Mouse (Mus musculus): ENCODE measurements around the gene Olfr749. TPM values are rescaled to one million over a fixed set of nuclear protein-coding genes. Genes with fewer than 3 reads are reported as not detected.
"Not testable (repeated sequence)": the region's sequence is repeated elsewhere in the genome, so short reads cannot be mapped to it uniquely, and the experiment has no call there.

Gene Olfr749
- polyA plus RNA-seq, 1 experiment, result 0.03 TPM

GRCm38 (mm10) chr14:50740334-50740733 is 4.6 kb downstream of the Olfr749 start:
- TF ChIP-seq GATA1 (IDR thresholded peaks at IDR 0.05; ENCODE audit: low read length), result no peak
- no peak for TF ChIP-seq TAL1 (IDR thresholded peaks at IDR 0.05; ENCODE audit: low read length)
- Histone ChIP-seq H3K27me3 (ENCODE audit: control insufficient read depth) (no peaks in the 10 kb centered on the region), H3K4me1 (ENCODE audit: control insufficient read depth) (no peaks in the 10 kb centered on the region), H3K4me3 (replicated peaks) (no peak overlapping the region), H3K9me3 (ENCODE audit: control insufficient read depth, low read length) (no peaks in the 10 kb centered on the region), H3K36me3 (ENCODE audit: control insufficient read depth) (no peaks in the 10 kb centered on the region)

GRCm38 (mm10) chr14:50722371-50722770 is 22.5 kb downstream of the Olfr749 start:
- H3K4me3 ChIP-seq (replicated peaks); H3K9me3 ChIP-seq (ENCODE audit: control insufficient read depth, low read length); H3K36me3 ChIP-seq (ENCODE audit: control insufficient read depth); H3K27me3 ChIP-seq (ENCODE audit: control insufficient read depth); H3K4me1 ChIP-seq (ENCODE audit: control insufficient read depth): not testable (repeated sequence)

DNA sequence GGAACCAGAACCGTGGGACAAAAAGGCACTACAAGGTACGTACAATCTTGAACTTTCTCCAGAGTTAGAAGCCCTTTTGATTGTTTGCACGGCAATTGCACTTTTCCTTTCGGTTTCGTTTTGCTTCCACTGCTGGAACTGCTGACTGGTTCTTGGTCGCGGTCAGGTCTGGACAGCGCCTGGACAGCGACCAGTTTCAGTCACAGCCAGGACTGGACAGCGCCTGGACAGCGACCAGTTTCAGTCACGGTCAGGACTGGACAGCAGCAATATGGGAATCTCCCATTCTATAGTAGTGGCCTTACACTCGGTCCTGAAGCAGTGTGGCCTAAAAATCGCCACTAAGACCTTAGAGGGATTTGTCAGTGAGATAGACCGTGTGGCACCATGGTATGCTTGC is 25.0 kb downstream of the Olfr749 start:
- not testable (repeated sequence) for H3K36me3 ChIP-seq (ENCODE audit: control insufficient read depth); H3K9me3 ChIP-seq (ENCODE audit: control insufficient read depth, low read length); H3K4me3 ChIP-seq (replicated peaks); H3K27me3 ChIP-seq (ENCODE audit: control insufficient read depth); H3K4me1 ChIP-seq (ENCODE audit: control insufficient read depth)

DNA sequence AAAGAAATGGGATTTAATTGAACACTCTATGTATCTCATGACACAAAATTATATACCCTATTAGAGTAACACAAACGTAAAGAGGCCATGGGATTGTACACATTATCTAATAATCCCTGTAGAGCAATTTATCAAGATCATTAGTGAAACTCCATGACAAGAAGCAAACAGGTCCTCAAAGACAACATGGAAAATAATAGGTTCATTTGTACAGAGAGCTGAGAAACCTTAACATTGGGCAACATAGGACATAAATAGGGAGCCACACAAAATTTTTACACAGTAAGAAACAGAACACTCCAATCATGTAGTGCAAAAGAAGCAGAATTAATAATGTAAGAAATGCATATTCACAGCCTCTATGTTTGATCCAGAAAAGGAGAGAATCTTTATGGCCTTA is 37.8 kb downstream of the Olfr749 start, which contains the start of gene Olfr748:
Gene Olfr748 (plus strand): TSS at position 301 of the 400 bp plus-strand sequence.
- H3K9me3 ChIP-seq (ENCODE audit: control insufficient read depth, low read length), result peaks cover 1% of the 10 kb centered on the region; the same call in 1 of the 2 replicates
- H3K4me1 ChIP-seq (ENCODE audit: control insufficient read depth), result no peaks in the 10 kb centered on the region
- TF ChIP-seq GATA1 (IDR thresholded peaks at IDR 0.05; ENCODE audit: low read length), result no peak
- no peak for TF ChIP-seq TAL1 (IDR thresholded peaks at IDR 0.05; ENCODE audit: low read length)
- H3K36me3 ChIP-seq (ENCODE audit: control insufficient read depth), result no peaks in the 10 kb centered on the region
- H3K4me3 ChIP-seq (replicated peaks), result no peak within 1 kb of the TSS
- no peaks in the 10 kb centered on the region for H3K27me3 ChIP-seq (ENCODE audit: control insufficient read depth)

- Histone ChIP-seq H3K4me3 (replicated peaks) (no peak within 1 kb of the TSS), H3K4me1 (ENCODE audit: control insufficient read depth) (no peaks in the 10 kb centered on the region), H3K36me3 (ENCODE audit: control insufficient read depth) (no peaks in the 10 kb centered on the region), H3K9me3 (ENCODE audit: control insufficient read depth, low read length) (no peaks in the 10 kb centered on the region), H3K27me3 (ENCODE audit: control insufficient read depth) (no peaks in the 10 kb centered on the region)
- no peak for TF ChIP-seq GATA1 (IDR thresholded peaks at IDR 0.05; ENCODE audit: low read length)
Observed at GRCm38 (mm10) chr14:50693106-50693505, 51.8 kb downstream of the Olfr749 start, which contains the start of gene Olfr747. Olfr747 (minus strand) TSS chr14:50693206.

Other genes with a start within 250 kb of the Olfr749 start
- not detected in 2 replicates for gene Olfr742, start 241.5 kb downstream of the Olfr749 start, polyA plus RNA-seq (2012)
- not detected in 2 replicates for gene Olfr743, start 223.3 kb downstream of the Olfr749 start, polyA plus RNA-seq (2012)
- not detected in 2 replicates for gene Olfr744, start 130.2 kb downstream of the Olfr749 start, polyA plus RNA-seq (2012)
- gene Olfr745, start 105.7 kb downstream of the Olfr749 start, polyA plus RNA-seq (2012), result not detected in 2 replicates
- not detected in 2 replicates for gene Olfr746, start 98.0 kb downstream of the Olfr749 start, polyA plus RNA-seq (2012)
- not detected in 2 replicates for gene Olfr747, start 51.9 kb downstream of the Olfr749 start, polyA plus RNA-seq (2012)
- not detected in 2 replicates for gene Olfr748, start 37.7 kb downstream of the Olfr749 start, polyA plus RNA-seq (2012)
- gene Ttc5, start 40.4 kb upstream of the Olfr749 start, polyA plus RNA-seq (2012), result 0.35 and 0.69 TPM in 2 replicates
- gene Ccnb1ip1, start 62.6 kb upstream of the Olfr749 start, polyA plus RNA-seq (2012), result 0.06 and 0.08 TPM in 2 replicates
- 0.41 and 0.54 TPM in 2 replicates for gene Parp2, start 62.7 kb upstream of the Olfr749 start, polyA plus RNA-seq (2012)
- 0.05 TPM in 1 of 2 replicates, not detected in the other for gene Tep1, start 125.5 kb upstream of the Olfr749 start, polyA plus RNA-seq (2012)
- gene Klhl33, start 152.4 kb upstream of the Olfr749 start, polyA plus RNA-seq (2012), result not detected in 2 replicates
- 1.4 and 1.5 TPM in 2 replicates for gene Osgep, start 179.8 kb upstream of the Olfr749 start, polyA plus RNA-seq (2012)
- 3.3 and 3.7 TPM in 2 replicates for gene Apex1, start 179.9 kb upstream of the Olfr749 start, polyA plus RNA-seq (2012)
- gene Pip4p1, start 185.8 kb upstream of the Olfr749 start, polyA plus RNA-seq (2012), result 6.3 and 8.9 TPM in 2 replicates
- gene Pnp, start 186.0 kb upstream of the Olfr749 start, polyA plus RNA-seq (2012), result 0.20 and 0.22 TPM in 2 replicates
- gene Gm49342, start 199.4 kb upstream of the Olfr749 start, polyA plus RNA-seq (2012), result not detected in 2 replicates
- gene Pnp2, start 210.9 kb upstream of the Olfr749 start, polyA plus RNA-seq (2012), result not detected in 2 replicates

Data from erythroblast, embryonic 14.5 days (primary cell).